Mouse (Mus musculus) liver, embryonic 14.5 days (tissue): ENCODE results near the gene Vmo1.

ENCODE experiments used
- CTCF ChIP-seq: IDR thresholded peaks from 2 replicates; pipeline ENCODE4 v1.5.1; 2016; ENCODE audit warnings: antibody characterized with exemption, low read depth, control low read depth
- EP300 ChIP-seq: IDR thresholded peaks from 2 replicates; pipeline ENCODE4 v1.6.1; 2016; ENCODE audit warnings: antibody characterized with exemption, low read depth

- TF ChIP-seq CTCF (no peak), EP300 (no peak)
Measured at GRCm38 (mm10) chr11:70525726-70526125, 11.3 kb upstream of the Vmo1 start.
